Mouse (Mus musculus): ENCODE measurements around the gene Gulp1. TPM values are rescaled to one million over a fixed set of nuclear protein-coding genes. Genes with fewer than 3 reads are reported as not detected.

Gene Gulp1
- polyA plus RNA-seq (2017; shearing (Covaris generic)) = not detected

GRCm38 (mm10) chr1:44551461-44552370 is at the start of gene Gulp1:
Gulp1 (plus strand) TSS chr1:44551511.

